Mouse (Mus musculus): ENCODE measurements around the gene Dab1. TPM values are rescaled to one million over a fixed set of nuclear protein-coding genes. Genes with fewer than 3 reads are reported as not detected.

Gene Dab1
- total and polyA plus RNA-seq, 3 experiments: not detected

GRCm38 (mm10) chr4:104071296-104071695 lies 452.1 kb downstream of the Dab1 start:
- Histone ChIP-seq H3K36me3 (ENCODE audit: control insufficient read depth in 1 of 2, insufficient read depth in 2 of 2, low read length in 2 of 2) (no peaks in the 10 kb centered on the region), H3K9ac (ENCODE audit: control insufficient read depth, low read depth, low read length, poor library complexity, severe bottlenecking) (no peak overlapping the region), H3K4me1 (ENCODE audit: control insufficient read depth in 1 of 2, insufficient read depth in 2 of 2, low read length in 2 of 2) (no peaks in the 10 kb centered on the region), H3K4me3 (ENCODE audit: control insufficient read depth in 1 of 2, insufficient read depth in 1 of 2, low read depth in 2 of 2, low read length in 2 of 2) (no peak overlapping the region), H3K27ac (ENCODE audit: control insufficient read depth, low read depth, low read length) (no peak overlapping the region), H3K9me3 (replicated peaks; ENCODE audit: insufficient read depth, low read length) (no peaks in the 10 kb centered on the region), H3K79me2 (ENCODE audit: control insufficient read depth, insufficient read depth, low read length, poor library complexity) (no peaks in the 10 kb centered on the region), H3K27me3 (ENCODE audit: control insufficient read depth in 1 of 2, insufficient read depth in 2 of 2, low read length in 2 of 2) (no peaks in the 10 kb centered on the region)
- no peak for DNase-seq (ENCODE audit: low read depth, low spot score)
- TF ChIP-seq UBTF (IDR thresholded peaks at IDR 0.05; ENCODE audit: borderline replicate concordance, insufficient read depth, low read depth, low read length): no peak
- no peak for TF ChIP-seq ZNF384 (IDR thresholded peaks at IDR 0.05; ENCODE audit: low read depth, low read length)
- no peak for TF ChIP-seq GATA1 (IDR thresholded peaks at IDR 0.05; ENCODE audit: low read depth, low read length)
- TF ChIP-seq MYC (IDR thresholded peaks at IDR 0.05; ENCODE audit: low read depth, low read length): no peak
- no peak for TF ChIP-seq HCFC1 (IDR thresholded peaks at IDR 0.05; ENCODE audit: low read depth, low read length)
- no peak for TF ChIP-seq TCF12 (IDR thresholded peaks at IDR 0.05; ENCODE audit: low read depth, low read length)
- TF ChIP-seq E2F4 (IDR thresholded peaks at IDR 0.05; ENCODE audit: borderline replicate concordance, low read depth, low read length): no peak
- TF ChIP-seq EP300 (IDR thresholded peaks at IDR 0.05; ENCODE audit: low read depth in 1 of 2, low read length in 2 of 2): no peak
- TF ChIP-seq BHLHE40 (IDR thresholded peaks at IDR 0.05; ENCODE audit: borderline replicate concordance, low read depth, low read length): no peak
- TF ChIP-seq MYB (IDR thresholded peaks at IDR 0.05; ENCODE audit: low read depth, low read length): no peak
- TF ChIP-seq TAL1 (IDR thresholded peaks at IDR 0.05; ENCODE audit: low read length): no peak
- TF ChIP-seq SIN3A (IDR thresholded peaks at IDR 0.05; ENCODE audit: low read length): no peak
- TF ChIP-seq MEF2A (IDR thresholded peaks at IDR 0.05; ENCODE audit: extremely low read depth, insufficient replicate concordance, low read depth, low read length, poor library complexity, severe bottlenecking): no peak
- TF ChIP-seq CHD1 (IDR thresholded peaks at IDR 0.05; ENCODE audit: low read depth, low read length): no peak

DNA sequence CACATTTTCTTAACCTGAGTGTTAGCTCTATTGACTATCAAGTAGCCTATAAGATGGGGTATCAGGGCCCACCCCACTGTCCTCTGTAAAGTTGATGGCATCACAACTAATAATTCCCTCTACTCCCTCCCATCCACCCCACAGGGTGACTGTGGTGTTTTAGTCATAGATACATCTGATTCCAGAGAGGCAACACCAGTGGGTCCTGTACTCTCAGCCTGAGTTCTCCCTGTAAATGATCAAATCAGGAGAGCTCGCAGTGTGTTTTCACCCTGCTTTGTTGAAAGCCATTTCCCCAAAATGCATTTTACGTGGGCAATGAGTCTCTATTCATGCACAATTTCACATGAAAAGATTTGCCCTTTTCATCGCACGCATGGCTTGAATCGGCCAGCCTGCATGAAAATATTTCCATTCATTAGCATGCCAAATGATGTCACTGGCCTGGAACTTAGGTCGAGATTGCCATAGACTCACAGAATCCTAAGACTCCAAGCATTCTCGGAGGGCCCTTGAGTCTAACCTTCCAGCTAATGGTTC lies 454.8 kb downstream of the Dab1 start:
- H3K27ac ChIP-seq (ENCODE audit: control insufficient read depth, low read depth, low read length): no peak overlapping the region
- no peaks in the 10 kb centered on the region for H3K27me3 ChIP-seq (ENCODE audit: control insufficient read depth in 1 of 2, insufficient read depth in 2 of 2, low read length in 2 of 2)
- no peaks in the 10 kb centered on the region for H3K9me3 ChIP-seq (replicated peaks; ENCODE audit: insufficient read depth, low read length)
- H3K9ac ChIP-seq (ENCODE audit: control insufficient read depth, low read depth, low read length, poor library complexity, severe bottlenecking): no peak overlapping the region
- no peak for DNase-seq (ENCODE audit: low read depth, low spot score)
- no peak overlapping the region for H3K4me3 ChIP-seq (ENCODE audit: control insufficient read depth in 1 of 2, insufficient read depth in 1 of 2, low read depth in 2 of 2, low read length in 2 of 2)
- H3K79me2 ChIP-seq (ENCODE audit: control insufficient read depth, insufficient read depth, low read length, poor library complexity): no peaks in the 10 kb centered on the region
- TF ChIP-seq KAT2A (conservative IDR thresholded peaks at IDR 0.05; ENCODE audit: low read depth, low read length) (no peak), ZC3H11A (IDR thresholded peaks at IDR 0.05; ENCODE audit: low read depth, low read length) (no peak), SIN3A (IDR thresholded peaks at IDR 0.05; ENCODE audit: low read length) (no peak), HCFC1 (IDR thresholded peaks at IDR 0.05; ENCODE audit: low read depth, low read length) (no peak), POLR2AphosphoS5 (IDR thresholded peaks at IDR 0.05; ENCODE audit: borderline replicate concordance, low read depth, low read length) (no peak), ELF1 (IDR thresholded peaks at IDR 0.05; ENCODE audit: low read depth, low read length) (no peak), JUND (IDR thresholded peaks at IDR 0.05; ENCODE audit: low read depth, low read length) (no peak), RCOR1 (IDR thresholded peaks at IDR 0.05; ENCODE audit: low read depth, low read length) (no peak), TCF12 (IDR thresholded peaks at IDR 0.05; ENCODE audit: low read depth, low read length) (no peak), MYC (IDR thresholded peaks at IDR 0.05; ENCODE audit: low read depth, low read length) (no peak), MAZ (IDR thresholded peaks at IDR 0.05; ENCODE audit: low read depth, low read length) (no peak), GATA1 (IDR thresholded peaks at IDR 0.05; ENCODE audit: low read depth, low read length) (no peak), UBTF (IDR thresholded peaks at IDR 0.05; ENCODE audit: borderline replicate concordance, insufficient read depth, low read depth, low read length) (no peak), RAD21 (IDR thresholded peaks at IDR 0.05; ENCODE audit: low read depth, low read length) (no peak), ZKSCAN1 (IDR thresholded peaks at IDR 0.05; ENCODE audit: low read depth, low read length) (no peak), CTCF (IDR thresholded peaks at IDR 0.05 in 2 of 3, conservative IDR thresholded peaks at IDR 0.05 in 1 of 3; ENCODE audit: control insufficient read depth in 1 of 3, insufficient read depth in 1 of 3, low read depth in 2 of 3, low read length in 3 of 3, poor library complexity in 1 of 3, severe bottlenecking in 1 of 3) (no peak), MEF2A (IDR thresholded peaks at IDR 0.05; ENCODE audit: extremely low read depth, insufficient replicate concordance, low read depth, low read length, poor library complexity, severe bottlenecking) (no peak), ZNF384 (IDR thresholded peaks at IDR 0.05; ENCODE audit: low read depth, low read length) (no peak), BHLHE40 (IDR thresholded peaks at IDR 0.05; ENCODE audit: borderline replicate concordance, low read depth, low read length) (no peak)
- H3K36me3 ChIP-seq (ENCODE audit: control insufficient read depth in 1 of 2, insufficient read depth in 2 of 2, low read length in 2 of 2): no peaks in the 10 kb centered on the region
- no peaks in the 10 kb centered on the region for H3K4me1 ChIP-seq (ENCODE audit: control insufficient read depth in 1 of 2, insufficient read depth in 2 of 2, low read length in 2 of 2)

Data from MEL (cell line).